Mouse (Mus musculus) heart, embryonic 14.5 days (tissue): ENCODE data around the gene Hyou1. TPM values are rescaled to one million over a fixed set of nuclear protein-coding genes. Genes with fewer than 3 reads are reported as not detected.

Source experiments
- ATAC-seq: fragments of 200-750 bp; cut with Nextera tagmentation; 2 replicates; pipeline ENCODE4 v1.8.0; 2017; ENCODE audit warnings: low read depth, moderate TSS enrichment; ENCODE audit not compliant: insufficient number of reproducible peaks, insufficient read depth, low FRiP score
- H3K27ac ChIP-seq, 2 experiments: fragments of 200-500 bp in 1 of 2; fragments of 300-500 bp in 1 of 2; sonication (generic) in 1 of 2; replicated peaks in 1 of 2; 2 replicates each; pipeline ENCODE4 v1.5.1; 2012 to 2014; ENCODE audit warnings: low read depth in 2 of 2, low read length in 2 of 2, control low read depth in 1 of 2, mild to moderate bottlenecking in 1 of 2, mixed read lengths in 1 of 2; ENCODE audit not compliant: control insufficient read depth in 1 of 2, insufficient read depth in 1 of 2
- H3K27me3 ChIP-seq: fragments of 300-500 bp; sonication (generic); 2 replicates; pipeline ENCODE4 v1.6.1; 2014; ENCODE audit warnings: mild to moderate bottlenecking, low read length, control low read depth; ENCODE audit not compliant: control insufficient read depth, insufficient read depth
- H3K36me3 ChIP-seq: fragments of 300-500 bp; sonication (generic); 2 replicates; pipeline ENCODE4 v1.6.1; 2014; ENCODE audit warnings: mild to moderate bottlenecking, control low read depth, low read length, mixed read lengths; ENCODE audit not compliant: control insufficient read depth, insufficient read depth
- H3K4me1 ChIP-seq, 2 experiments: fragments of 200-500 bp in 1 of 2; fragments of 300-500 bp in 1 of 2; sonication (generic) in 1 of 2; 2 replicates each; pipeline ENCODE4 v1.6.1; 2012 to 2014; ENCODE audit warnings: low read length in 2 of 2, control low read depth in 1 of 2, mixed read lengths in 1 of 2; ENCODE audit not compliant: control insufficient read depth in 2 of 2, insufficient read depth in 2 of 2
- H3K4me2 ChIP-seq: fragments of 300-500 bp; sonication (generic); 2 replicates; pipeline ENCODE4 v1.6.1; 2014; ENCODE audit warnings: mild to moderate bottlenecking, low read length
- H3K4me3 ChIP-seq, 2 experiments: fragments of 200-500 bp in 1 of 2; fragments of 300-500 bp in 1 of 2; sonication (generic) in 1 of 2; 2 replicates each; pipeline ENCODE4 v1.5.1; 2012 to 2014; ENCODE audit warnings: low read length in 2 of 2, mild to moderate bottlenecking in 2 of 2, control low read depth in 1 of 2, low read depth in 1 of 2, moderate library complexity in 1 of 2; ENCODE audit not compliant: control insufficient read depth in 1 of 2, insufficient read depth in 1 of 2
- H3K9ac ChIP-seq: fragments of 300-500 bp; sonication (generic); 2 replicates; pipeline ENCODE4 v1.6.1; 2014; ENCODE audit warnings: mild to moderate bottlenecking, low read length
- H3K9me3 ChIP-seq: fragments of 300-500 bp; sonication (generic); 2 replicates; pipeline ENCODE4 v1.6.1; 2016; ENCODE audit warnings: low read length, control low read depth; ENCODE audit not compliant: control insufficient read depth
- WGBS: fragments of 180-500 bp; shearing (Covaris S2); extraction: QIAGEN DNeasy Blood & Tissue Kit; methylation state at CpG from one replicate; pipeline ENCODE4 v1.1.7; 2014; 5-methylcytosine and 5-hydroxymethylcytosine counted together
- microRNA-seq: library from miRNA; unstranded; fragments of <30 nt; microRNA quantifications from one replicate; pipeline ENCODE4, GENCODE M21; 2016
- polyA plus RNA-seq: library from polyadenylated mRNA; unstranded; fragments of >200 nt; fragmentation: Nextera tagmentation; extraction: Ambion mirVana; gene quantifications from 2 replicates; pipeline ENCODE4 v1.2.1, GENCODE M21; 2014

Gene Hyou1
- polyA plus RNA-seq, 1 experiment from 2014 or later, result 12.7 TPM

DNA sequence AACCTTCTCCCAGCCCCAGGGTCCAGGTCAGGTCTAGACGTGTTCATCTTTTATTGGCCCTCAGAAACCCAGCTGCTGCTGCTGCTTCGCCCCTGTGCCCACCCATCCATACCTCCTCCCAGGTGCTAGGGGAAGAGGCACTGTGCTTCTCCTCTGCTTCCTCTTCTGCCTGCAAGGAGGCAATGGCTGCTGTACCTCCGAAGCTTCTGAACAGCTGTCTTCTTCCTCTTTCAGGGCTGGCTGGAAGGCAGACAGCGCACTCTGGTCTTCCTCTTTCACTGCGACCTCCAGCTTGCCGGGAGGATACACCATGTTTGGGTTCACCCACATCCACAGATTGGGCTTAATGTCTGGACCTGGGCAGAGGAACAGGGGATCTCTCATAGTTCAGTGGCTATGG lies 56.5 kb downstream of the Hyou1 start:
- ATAC-seq, result no peak
- H3K4me3 ChIP-seq, result no peak overlapping the region
- H3K9me3 ChIP-seq, result no peaks in the 10 kb centered on the region
- no peaks in the 10 kb centered on the region for H3K27me3 ChIP-seq
- no peaks in the 10 kb centered on the region for H3K36me3 ChIP-seq
- no peak overlapping the region for H3K4me2 ChIP-seq
- no peak overlapping the region for H3K27ac ChIP-seq
- no peaks in the 10 kb centered on the region for H3K4me1 ChIP-seq
- WGBS, result 83% methylated on average over 6 of the region's 6 CpGs
- no peak overlapping the region for H3K9ac ChIP-seq

DNA sequence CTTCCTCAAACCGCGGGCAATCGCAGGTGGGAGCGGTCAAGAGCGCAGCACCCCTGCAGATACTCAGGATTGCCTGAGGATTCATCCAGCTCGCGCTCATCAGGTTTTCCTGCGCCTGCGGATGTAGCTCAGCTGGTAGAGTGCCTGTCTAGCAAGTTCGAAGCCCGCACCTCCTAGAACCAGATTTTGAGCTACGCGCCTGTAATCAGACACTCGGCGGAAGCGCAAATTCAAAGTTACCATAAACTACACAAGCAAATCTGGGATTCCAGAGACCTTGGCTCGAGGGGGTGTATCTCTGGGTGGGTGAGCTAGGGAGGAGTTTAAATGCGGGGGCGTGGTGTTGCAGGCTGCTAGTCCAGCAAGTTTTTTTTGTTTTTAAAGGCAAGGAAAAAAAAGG lies 61.7 kb downstream of the Hyou1 start, which contains the start of gene Foxr1:
TSS of gene Foxr1 (minus strand) at position 176 of the 400 bp plus-strand sequence.
- H3K36me3 ChIP-seq, result no peaks in the 10 kb centered on the region
- H3K9me3 ChIP-seq, result no peaks in the 10 kb centered on the region
- no peak within 1 kb of the TSS for H3K27ac ChIP-seq
- no peak within 1 kb of the TSS for H3K4me2 ChIP-seq
- ATAC-seq, result no peak
- WGBS, result 59% methylated on average over 19 of the region's 19 CpGs
- no peaks in the 10 kb centered on the region for H3K4me1 ChIP-seq
- H3K4me3 ChIP-seq, result no peak within 1 kb of the TSS
- H3K9ac ChIP-seq, result no peak within 1 kb of the TSS
- no peaks in the 10 kb centered on the region for H3K27me3 ChIP-seq

Small RNA genes lying within 50 kb of the gene (microRNA-seq; reads per million reads assigned to microRNA genes)
- not detected for gene Gm44335
- gene Mir7085, result not detected

Other genes with a start within 250 kb of the Hyou1 start
- 129 and 130 TPM in 2 replicates for gene Mcam, start 245.0 kb upstream of the Hyou1 start, polyA plus RNA-seq
- 12.7 and 13.7 TPM in 2 replicates for gene Cbl, start 145.4 kb upstream of the Hyou1 start, polyA plus RNA-seq
- not detected in 2 replicates for gene Ccdc153, start 138.8 kb upstream of the Hyou1 start, polyA plus RNA-seq
- gene Pdzd3, start 128.0 kb upstream of the Hyou1 start, polyA plus RNA-seq, result not detected in 2 replicates
- gene Nlrx1, start 110.9 kb upstream of the Hyou1 start, polyA plus RNA-seq, result 7.0 and 7.3 TPM in 2 replicates
- gene Abcg4, start 90.9 kb upstream of the Hyou1 start, polyA plus RNA-seq, result 1.3 and 2.7 TPM in 2 replicates
- gene Hinfp, start 73.8 kb upstream of the Hyou1 start, polyA plus RNA-seq, result 10.5 and 12.1 TPM in 2 replicates
- gene C2cd2l, start 59.2 kb upstream of the Hyou1 start, polyA plus RNA-seq, result 5.4 and 7.7 TPM in 2 replicates
- 34.7 and 37.8 TPM in 2 replicates for gene Dpagt1, start 53.5 kb upstream of the Hyou1 start, polyA plus RNA-seq
- 153 and 167 TPM in 2 replicates for gene H2afx, start 44.8 kb upstream of the Hyou1 start, polyA plus RNA-seq
- 110 and 112 TPM in 2 replicates for gene Hmbs, start 35.3 kb upstream of the Hyou1 start, polyA plus RNA-seq
- gene Vps11, start 17.8 kb upstream of the Hyou1 start, polyA plus RNA-seq, result 17.8 and 21.4 TPM in 2 replicates
- 32.0 and 35.7 TPM in 2 replicates for gene Slc37a4, start 17.4 kb downstream of the Hyou1 start, polyA plus RNA-seq
- gene Rps25, start 27.6 kb downstream of the Hyou1 start, polyA plus RNA-seq, result 1,406 and 1,617 TPM in 2 replicates
- gene Trappc4, start 28.1 kb downstream of the Hyou1 start, polyA plus RNA-seq, result 74.0 and 85.4 TPM in 2 replicates
- gene Ccdc84, start 39.1 kb downstream of the Hyou1 start, polyA plus RNA-seq, result 19.5 and 20.9 TPM in 2 replicates
- gene Foxr1, start 61.6 kb downstream of the Hyou1 start, polyA plus RNA-seq, result not detected in 2 replicates
- not detected in 2 replicates for gene Upk2, start 75.5 kb downstream of the Hyou1 start, polyA plus RNA-seq
- gene Bcl9l, start 103.3 kb downstream of the Hyou1 start, polyA plus RNA-seq, result 12.1 and 12.5 TPM in 2 replicates
- not detected in 2 replicates for gene Cxcr5, start 182.4 kb downstream of the Hyou1 start, polyA plus RNA-seq
- 12.9 and 14.9 TPM in 2 replicates for gene Ddx6, start 225.4 kb downstream of the Hyou1 start, polyA plus RNA-seq